Mouse (Mus musculus) stomach, postnatal 0 days (tissue): ENCODE measurements at regions not wholly inside any gene's neighbourhood (a gene's known extent, or its start where the extent isn't known, plus 50 kb on each side); places are given as distances from the start of the nearest gene placed in this dataset. TPM values are rescaled to one million over a fixed set of nuclear protein-coding genes. Genes with fewer than 3 reads are reported as not detected.

Experiments used
- ATAC-seq: fragments of 200-750 bp; cut with Nextera tagmentation; 2 replicates; pipeline ENCODE4 v1.8.0; 2017; ENCODE audit not compliant: low FRiP score, low TSS enrichment
- DNase-seq: peaks from one replicate; pipeline ENCODE4 v3.0.0-alpha.2; 2016; ENCODE audit warnings: low spot score
- H3K27ac ChIP-seq: fragments of 300-500 bp; sonication (generic); replicated peaks from 2 replicates; pipeline ENCODE4 v1.5.1; 2014; ENCODE audit warnings: mild to moderate bottlenecking, control low read depth
- H3K27me3 ChIP-seq: fragments of 300-500 bp; sonication (generic); 2 replicates; pipeline ENCODE4 v1.6.1; 2014; ENCODE audit warnings: low read length; ENCODE audit not compliant: control insufficient read depth, insufficient read depth
- H3K36me3 ChIP-seq: fragments of 300-500 bp; sonication (generic); 2 replicates; pipeline ENCODE4 v1.6.1; 2014; ENCODE audit warnings: low read length, mixed read lengths; ENCODE audit not compliant: control insufficient read depth, insufficient read depth
- H3K4me1 ChIP-seq: fragments of 300-500 bp; sonication (generic); replicated peaks from 2 replicates; pipeline ENCODE4 v1.6.1; 2014; ENCODE audit warnings: antibody characterized with exemption; ENCODE audit not compliant: control insufficient read depth, insufficient read depth
- H3K4me2 ChIP-seq: fragments of 300-500 bp; sonication (generic); replicated peaks from 2 replicates; pipeline ENCODE4 v1.6.1; 2014; ENCODE audit warnings: low read depth, mild to moderate bottlenecking, control low read depth, moderate library complexity
- H3K4me3 ChIP-seq: fragments of 300-500 bp; sonication (generic); 2 replicates; pipeline ENCODE4 v1.5.1; 2014; ENCODE audit warnings: low read depth, low read length, control low read depth
- H3K9ac ChIP-seq: fragments of 300-500 bp; sonication (generic); 2 replicates; pipeline ENCODE4 v1.6.1; 2014; ENCODE audit warnings: mild to moderate bottlenecking, low read length, control low read depth, mixed read lengths
- H3K9me3 ChIP-seq: fragments of 300-500 bp; sonication (generic); 2 replicates; pipeline ENCODE4 v1.6.1; 2016; ENCODE audit warnings: low read length; ENCODE audit not compliant: control insufficient read depth
- CTCF ChIP-seq: IDR thresholded peaks from 2 replicates; pipeline ENCODE4 v1.5.1; 2016; ENCODE audit warnings: antibody characterized with exemption, low read depth, mild to moderate bottlenecking, moderate library complexity
- EP300 ChIP-seq: optimal IDR thresholded peaks from 2 replicates; pipeline ENCODE3; 2016; ENCODE audit warnings: antibody characterized with exemption
- WGBS: fragments of 180-500 bp; shearing (Covaris S2); extraction: QIAGEN DNeasy Blood & Tissue Kit; methylation state at CpG from one replicate; pipeline ENCODE4 v1.1.7; 2014; 5-methylcytosine and 5-hydroxymethylcytosine counted together
- microRNA-seq: library from miRNA; unstranded; fragments of <30 nt; microRNA quantifications from one replicate; pipeline ENCODE4, GENCODE M21; 2016

DNA sequence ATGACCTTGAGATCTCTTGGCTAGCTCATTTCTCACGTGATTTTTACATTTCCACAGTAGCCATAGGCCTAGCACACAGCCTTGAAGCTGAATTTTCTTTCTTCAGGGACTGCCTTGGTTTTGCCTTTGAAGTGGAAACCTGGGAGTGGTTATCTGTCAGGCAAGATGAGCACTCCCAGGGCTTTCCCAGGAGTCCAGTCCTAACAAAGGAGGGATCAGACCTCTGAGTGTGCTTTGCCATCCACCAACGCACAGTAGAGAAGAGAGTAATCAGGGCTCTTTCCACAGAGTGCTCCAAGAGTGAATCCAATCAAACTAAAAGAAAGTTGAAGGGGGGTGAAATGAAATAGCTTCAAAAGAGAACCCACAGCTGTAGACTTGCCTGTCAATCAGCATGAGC is 770.7 kb downstream of the Cps1 start:
- no peaks in the 10 kb centered on the region for H3K9me3 ChIP-seq
- no peak overlapping the region for H3K9ac ChIP-seq
- H3K36me3 ChIP-seq = no peaks in the 10 kb centered on the region
- WGBS = 41% methylated on average over 2 of the region's 2 CpGs
- no peaks in the 10 kb centered on the region for H3K4me1 ChIP-seq
- no peak for ATAC-seq
- DNase-seq = no peak
- no peak overlapping the region for H3K4me3 ChIP-seq
- H3K27me3 ChIP-seq = no peaks in the 10 kb centered on the region
- H3K27ac ChIP-seq = no peak overlapping the region
- H3K4me2 ChIP-seq = no peak overlapping the region
- TF ChIP-seq EP300 = no peak
- no peak for TF ChIP-seq CTCF

DNA sequence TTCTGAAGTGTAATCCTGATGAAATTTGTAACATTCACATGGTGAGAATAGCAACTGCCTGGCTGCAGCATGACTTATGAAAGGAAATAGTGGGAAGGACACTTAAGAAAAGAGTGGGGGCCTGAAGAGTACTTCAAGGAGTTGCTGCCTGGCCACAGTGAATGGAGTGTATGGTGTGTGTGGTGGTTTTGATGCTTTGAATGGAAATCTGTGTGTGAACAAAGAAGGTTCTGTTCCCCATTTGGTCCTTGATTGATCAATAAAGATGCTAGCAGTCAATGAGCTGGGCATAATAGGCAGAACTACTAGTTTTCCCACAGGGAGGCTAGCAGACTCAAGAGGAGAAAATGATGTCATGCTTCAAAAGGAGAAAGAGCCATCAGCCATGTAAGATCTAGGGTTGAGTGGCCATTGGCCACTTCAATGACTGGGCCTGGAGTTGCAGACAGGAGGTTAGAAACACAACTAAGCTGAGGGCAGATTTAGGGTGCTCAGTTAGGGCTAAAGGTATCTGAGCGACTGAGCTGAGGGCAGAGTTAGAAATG is 772.0 kb downstream of the Cps1 start:
- no peak overlapping the region for H3K4me2 ChIP-seq
- no peak for DNase-seq
- 67% methylated on average over 1 of the region's 1 CpGs for WGBS
- TF ChIP-seq CTCF (no peak), EP300 (no peak)
- no peaks in the 10 kb centered on the region for H3K9me3 ChIP-seq
- no peaks in the 10 kb centered on the region for H3K4me1 ChIP-seq
- no peaks in the 10 kb centered on the region for H3K27me3 ChIP-seq
- no peak overlapping the region for H3K9ac ChIP-seq
- no peak for ATAC-seq
- no peak overlapping the region for H3K4me3 ChIP-seq
- no peaks in the 10 kb centered on the region for H3K36me3 ChIP-seq
- H3K27ac ChIP-seq = no peak overlapping the region

GRCm38 (mm10) chr1:67935762-67936500 is 813.1 kb downstream of the Cps1 start:
- WGBS = 88% methylated on average over 3 of the region's 3 CpGs
- DNase-seq = no peak
- H3K4me2 ChIP-seq = no peak overlapping the region
- H3K27ac ChIP-seq = no peak overlapping the region
- H3K9ac ChIP-seq = no peak overlapping the region
- no peaks in the 10 kb centered on the region for H3K27me3 ChIP-seq
- ATAC-seq = no peak
- H3K4me3 ChIP-seq = no peak overlapping the region
- no peaks in the 10 kb centered on the region for H3K36me3 ChIP-seq
- H3K9me3 ChIP-seq = no peaks in the 10 kb centered on the region
- TF ChIP-seq EP300 (no peak), CTCF (no peak)
- H3K4me1 ChIP-seq = no peaks in the 10 kb centered on the region

GRCm38 (mm10) chr1:67981386-67981785 is 858.6 kb downstream of the Cps1 start:
- H3K27ac ChIP-seq = no peak overlapping the region
- H3K9me3 ChIP-seq = no peaks in the 10 kb centered on the region
- no peaks in the 10 kb centered on the region for H3K27me3 ChIP-seq
- ATAC-seq (peak; percentile 91), DNase-seq (peak; percentile 15)
- no peak overlapping the region for H3K4me3 ChIP-seq
- WGBS = 77% methylated on average over 4 of the region's 4 CpGs
- no peaks in the 10 kb centered on the region for H3K4me1 ChIP-seq
- no peaks in the 10 kb centered on the region for H3K36me3 ChIP-seq
- H3K9ac ChIP-seq = no peak overlapping the region
- no peak overlapping the region for H3K4me2 ChIP-seq
- no peak for TF ChIP-seq CTCF
- no peak for TF ChIP-seq EP300

Small RNAs in the stretch of these regions (microRNA-seq; reads per million reads assigned to microRNA genes)
- not detected for gene Gm23189
